ENCODE assay signal across 24 mouse cellular contexts in the genomic region with DNA sequence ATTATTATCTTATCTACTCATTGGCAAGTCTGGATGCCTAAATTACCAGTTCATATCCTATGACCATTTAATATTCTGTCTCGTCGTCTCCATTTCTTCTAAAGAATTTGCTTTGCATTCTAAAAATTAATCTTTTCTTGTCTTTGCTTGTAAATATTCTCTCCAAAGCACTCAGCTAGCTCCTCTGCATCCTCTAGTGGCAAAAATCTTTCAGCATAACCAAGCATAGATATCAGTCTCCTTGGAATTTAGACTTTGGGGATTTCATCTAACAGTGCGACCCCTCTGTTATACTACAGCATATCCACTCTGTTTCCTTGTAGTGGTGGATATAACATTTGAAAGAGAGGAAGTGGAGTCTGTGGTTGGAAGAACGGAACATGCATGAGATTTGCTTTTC.
DNase-seq lines count a peak whose midpoint lies in the region; ATAC-seq and TF ChIP-seq lines count a peak whose summit lies in the region.
"Had no signal": no experiment of that assay in that cellular context is flagged by ENCODE, and none has a peak within 500 bp of the region (broad histone marks: within the 10 kb centered on the region; RNA-seq: fewer than 3 reads in every experiment).

No protein-coding gene starts in this region.

- no peaks in the 10 kb centered on the region for H3K4me1 ChIP-seq in forebrain, postnatal 0 days (ENCODE audit: insufficient read depth)
- 0 out of 2 replicates have a peak, but pooled peaks cover 4% of the 10 kb centered on the region for H3K4me1 ChIP-seq in forebrain, embryonic 13.5 days
- no peaks in the 10 kb centered on the region for H3K4me1 ChIP-seq in midbrain, postnatal 0 days (ENCODE audit: insufficient read depth, low read length)
- no peaks in the 10 kb centered on the region for H3K4me1 ChIP-seq in midbrain, embryonic 15.5 days
- H3K4me1 ChIP-seq: embryonic facial prominence, embryonic 12.5 days; embryonic facial prominence, embryonic 15.5 days; heart, embryonic 10.5 days; heart, embryonic 13.5 days; hindbrain, embryonic 15.5 days; intestine, embryonic 15.5 days had no signal

- no peak for ATAC-seq in forebrain, postnatal 0 days
- no peak for ATAC-seq in forebrain, embryonic 13.5 days
- no peak for ATAC-seq in midbrain, postnatal 0 days (ENCODE audit: low FRiP score)
- ATAC-seq in midbrain, embryonic 15.5 days (replicated peaks): no peak
- ATAC-seq: intestine, embryonic 15.5 days had no signal

- peak; percentile 62 for TF ChIP-seq CTCF in forebrain, postnatal 0 days (IDR thresholded peaks at IDR 0.05; ENCODE audit: low read depth)
- TF ChIP-seq CTCF in layer of hippocampus, adult 2 months (conservative IDR thresholded peaks at IDR 0.05): peak; percentile 75
- 0 out of 2 replicates have a peak, but pooled peaks have one; percentile 32 for TF ChIP-seq CTCF in midbrain, postnatal 0 days (IDR thresholded peaks at IDR 0.05)

- H3K4me2 ChIP-seq in forebrain, postnatal 0 days (ENCODE audit: low read depth): no peak overlapping the region
- no peak overlapping the region for H3K4me2 ChIP-seq in forebrain, embryonic 13.5 days
- no peak overlapping the region for H3K4me2 ChIP-seq in midbrain, postnatal 0 days (ENCODE audit: low read depth, low read length, poor library complexity, severe bottlenecking)
- no peak overlapping the region for H3K4me2 ChIP-seq in midbrain, embryonic 15.5 days
- H3K4me2 ChIP-seq: embryonic facial prominence, embryonic 12.5 days; embryonic facial prominence, embryonic 15.5 days; heart, embryonic 13.5 days; hindbrain, embryonic 15.5 days; intestine, embryonic 15.5 days had no signal

- no peaks in the 10 kb centered on the region for H3K36me3 ChIP-seq in forebrain, postnatal 0 days (ENCODE audit: insufficient read depth)
- H3K36me3 ChIP-seq in forebrain, embryonic 13.5 days (ENCODE audit: poor library complexity, severe bottlenecking): no peaks in the 10 kb centered on the region
- H3K36me3 ChIP-seq in midbrain, postnatal 0 days (ENCODE audit: insufficient read depth, low read length): no peaks in the 10 kb centered on the region
- H3K36me3 ChIP-seq in midbrain, embryonic 15.5 days (replicated peaks): no peaks in the 10 kb centered on the region
- H3K36me3 ChIP-seq: embryonic facial prominence, embryonic 12.5 days; embryonic facial prominence, embryonic 15.5 days; heart, embryonic 10.5 days; heart, embryonic 13.5 days; hindbrain, embryonic 15.5 days; intestine, embryonic 15.5 days had no signal

- H3K27ac ChIP-seq in forebrain, postnatal 0 days (ENCODE audit: low read depth, low read length): no peak overlapping the region
- no peak overlapping the region for H3K27ac ChIP-seq in forebrain, embryonic 13.5 days
- H3K27ac ChIP-seq in layer of hippocampus, adult 2 months: no peak overlapping the region
- H3K27ac ChIP-seq in midbrain, postnatal 0 days (ENCODE audit: low read depth, low read length): no peak overlapping the region
- no peak overlapping the region for H3K27ac ChIP-seq in midbrain, embryonic 15.5 days
- H3K27ac ChIP-seq: embryonic facial prominence, embryonic 12.5 days; embryonic facial prominence, embryonic 15.5 days; heart, adult 2 months; heart, embryonic 10.5 days; heart, embryonic 13.5 days; hindbrain, embryonic 15.5 days; intestine, embryonic 15.5 days had no signal

- no peak overlapping the region for H3K4me3 ChIP-seq in forebrain, postnatal 0 days (ENCODE audit: low read depth, low read length)
- H3K4me3 ChIP-seq in forebrain, embryonic 13.5 days: no peak overlapping the region
- H3K4me3 ChIP-seq in layer of hippocampus, adult 2 months: no peak overlapping the region
- no peak overlapping the region for H3K4me3 ChIP-seq in midbrain, postnatal 0 days (ENCODE audit: low read depth, low read length)
- no peak overlapping the region for H3K4me3 ChIP-seq in midbrain, embryonic 15.5 days
- H3K4me3 ChIP-seq: embryonic facial prominence, embryonic 12.5 days; embryonic facial prominence, embryonic 15.5 days; heart, adult 2 months; heart, embryonic 10.5 days; heart, embryonic 13.5 days; hindbrain, embryonic 15.5 days; intestine, embryonic 15.5 days had no signal

- no peak overlapping the region for H3K9ac ChIP-seq in forebrain, postnatal 0 days
- H3K9ac ChIP-seq in forebrain, embryonic 13.5 days: no peak overlapping the region
- H3K9ac ChIP-seq in midbrain, postnatal 0 days (replicated peaks; ENCODE audit: low read length, poor library complexity, severe bottlenecking): no peak overlapping the region
- H3K9ac ChIP-seq in midbrain, embryonic 15.5 days: no peak overlapping the region
- H3K9ac ChIP-seq: embryonic facial prominence, embryonic 12.5 days; embryonic facial prominence, embryonic 15.5 days; heart, embryonic 13.5 days; hindbrain, embryonic 15.5 days; intestine, embryonic 15.5 days had no signal

- H3K27me3 ChIP-seq in forebrain, postnatal 0 days (ENCODE audit: insufficient read depth, low read length): no peaks in the 10 kb centered on the region
- H3K27me3 ChIP-seq in forebrain, embryonic 13.5 days: no peaks in the 10 kb centered on the region
- no peaks in the 10 kb centered on the region for H3K27me3 ChIP-seq in midbrain, postnatal 0 days (ENCODE audit: insufficient read depth, low read length)
- no peaks in the 10 kb centered on the region for H3K27me3 ChIP-seq in midbrain, embryonic 15.5 days (replicated peaks)
- H3K27me3 ChIP-seq: embryonic facial prominence, embryonic 12.5 days; embryonic facial prominence, embryonic 15.5 days; heart, embryonic 13.5 days; hindbrain, embryonic 15.5 days; intestine, embryonic 15.5 days had no signal

- no peaks in the 10 kb centered on the region for H3K9me3 ChIP-seq in forebrain, postnatal 0 days (ENCODE audit: low read length)
- H3K9me3 ChIP-seq in forebrain, embryonic 13.5 days (replicated peaks): no peaks in the 10 kb centered on the region
- no peaks in the 10 kb centered on the region for H3K9me3 ChIP-seq in midbrain, postnatal 0 days (ENCODE audit: low read length)
- H3K9me3 ChIP-seq in midbrain, embryonic 15.5 days: no peaks in the 10 kb centered on the region
- H3K9me3 ChIP-seq: embryonic facial prominence, embryonic 12.5 days; embryonic facial prominence, embryonic 15.5 days; heart, embryonic 10.5 days; heart, embryonic 13.5 days; hindbrain, embryonic 15.5 days; intestine, embryonic 15.5 days had no signal

- DNase-seq in forebrain, postnatal 0 days: no peak
- no peak for DNase-seq in layer of hippocampus, adult 2 months (ENCODE audit: low spot score in 2 of 2)
- DNase-seq in layer of hippocampus, postnatal 36 days: no peak
- no peak for DNase-seq in midbrain, postnatal 0 days (ENCODE audit: low spot score)
- DNase-seq in spleen, postnatal 10 days (ENCODE audit: low spot score in 2 of 2): no peak
- DNase-seq: adrenal gland, adult 2 months; adrenal gland, postnatal 14 days; cerebellum, adult 11 months; cerebellum, adult 2 months; cerebellum, adult 9-11 months; cerebellum, postnatal 25 days; gastrocnemius, postnatal 10 days; gastrocnemius, postnatal 36 days; heart, adult 2 months; heart, postnatal 14 days; heart, postnatal 4 days had no signal

- 78% methylated on average over 4 of the region's 4 CpGs for WGBS in forebrain, postnatal 0 days
- WGBS in forebrain, embryonic 13.5 days: 88% methylated on average over 4 of the region's 4 CpGs
- 90% methylated on average over 4 of the region's 4 CpGs for WGBS in midbrain, postnatal 0 days
- 91% methylated on average over 4 of the region's 4 CpGs for WGBS in midbrain, embryonic 15.5 days
